Mouse (Mus musculus): ENCODE data around the gene A030014E15Rik.
"Not testable (repeated sequence)": the region's sequence is repeated elsewhere in the genome, so short reads cannot be mapped to it uniquely, and the experiment has no call there.

DNA sequence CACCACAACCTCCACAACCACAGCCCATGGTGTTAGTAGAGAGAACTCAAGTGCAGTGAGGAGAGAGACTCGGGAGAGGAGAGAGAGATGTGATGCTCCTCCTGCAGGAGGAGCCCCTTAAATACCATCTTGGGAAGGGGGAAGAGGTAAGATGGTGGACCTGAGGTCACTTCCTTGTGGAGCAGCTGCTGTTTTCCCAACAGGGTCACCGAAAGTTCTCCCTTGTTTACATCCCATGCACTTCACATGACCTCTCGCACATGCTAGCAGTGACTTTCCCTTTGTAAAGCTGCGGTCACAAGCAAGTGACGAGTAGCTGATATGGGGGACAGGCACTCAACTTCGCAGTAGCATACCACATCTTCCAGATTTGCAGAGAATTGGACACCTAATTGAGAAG, 18.6 kb downstream of the A030014E15Rik start, which contains the start of gene A030003K21Rik:
- not testable (repeated sequence) for TF ChIP-seq CTCF, POLR2A (IDR thresholded peaks at IDR 0.05; ENCODE audit: insufficient read depth, low read depth, low read length)

Data from olfactory bulb, adult 2 months (tissue).